Mouse (Mus musculus): Measurements from ENCODE around the gene Kalrn. TPM values are rescaled to one million over a fixed set of nuclear protein-coding genes. Genes with fewer than 3 reads are reported as not detected.

Gene Kalrn
- polyA plus RNA-seq, 1 experiment from 2014 or later: 30.0 TPM

GRCm38 (mm10) chr16:34359206-34359605 lies 214.1 kb downstream of the Kalrn start:
- no peak overlapping the region for H3K9ac ChIP-seq
- H3K9me3 ChIP-seq: no peaks in the 10 kb centered on the region
- no peaks in the 10 kb centered on the region for H3K27me3 ChIP-seq
- peaks cover 10% of the 10 kb centered on the region for H3K36me3 ChIP-seq (replicated peaks)
- H3K4me1 ChIP-seq: no peaks in the 10 kb centered on the region
- no peak overlapping the region for H3K4me3 ChIP-seq (replicated peaks)
- WGBS: 84% methylated on average over 4 of the region's 4 CpGs
- H3K4me2 ChIP-seq: no peak overlapping the region
- no peak overlapping the region for H3K27ac ChIP-seq
- no peak for ATAC-seq (ENCODE audit: low FRiP score)

- ATAC-seq (ENCODE audit: low FRiP score): no peak
- WGBS: 84% methylated on average over 3 of the region's 3 CpGs
- no peak overlapping the region for H3K4me2 ChIP-seq
- H3K4me1 ChIP-seq: 0 out of 2 replicates have a peak, but pooled peaks cover 6% of the 10 kb centered on the region
- no peaks in the 10 kb centered on the region for H3K9me3 ChIP-seq
- no peak overlapping the region for H3K4me3 ChIP-seq (replicated peaks)
- no peak overlapping the region for H3K27ac ChIP-seq
- no peak overlapping the region for H3K9ac ChIP-seq
- no peaks in the 10 kb centered on the region for H3K27me3 ChIP-seq
- H3K36me3 ChIP-seq (replicated peaks): peaks cover 10% of the 10 kb centered on the region
Measured at GRCm38 (mm10) chr16:34355547-34355946, 217.8 kb downstream of the Kalrn start.

- Histone ChIP-seq H3K36me3 (replicated peaks) (peaks cover 13% of the 10 kb centered on the region; the same call in 1 of the 2 replicates), H3K4me1 (0 out of 2 replicates have a peak, but pooled peaks cover 6% of the 10 kb centered on the region), H3K4me3 (replicated peaks) (no peak overlapping the region), H3K9me3 (no peaks in the 10 kb centered on the region), H3K4me2 (no peak overlapping the region), H3K27ac (no peak overlapping the region), H3K27me3 (no peaks in the 10 kb centered on the region), H3K9ac (no peak overlapping the region)
- ATAC-seq (ENCODE audit: low FRiP score): no peak
- WGBS: 88% methylated on average over 3 of the region's 3 CpGs
Measured at GRCm38 (mm10) chr16:34354042-34354441, 219.3 kb downstream of the Kalrn start.

GRCm38 (mm10) chr16:34352747-34353146 lies 220.6 kb downstream of the Kalrn start:
- Histone ChIP-seq H3K9me3 (no peaks in the 10 kb centered on the region), H3K4me2 (no peak overlapping the region), H3K36me3 (replicated peaks) (peaks cover 13% of the 10 kb centered on the region; the same call in 1 of the 2 replicates), H3K27me3 (no peaks in the 10 kb centered on the region), H3K4me3 (replicated peaks) (no peak overlapping the region), H3K27ac (no peak overlapping the region), H3K9ac (no peak overlapping the region), H3K4me1 (peaks cover 6% of the 10 kb centered on the region; the same call in 1 of the 2 replicates)
- ATAC-seq (ENCODE audit: low FRiP score): no peak
- 64% methylated on average over 6 of the region's 6 CpGs for WGBS

- 89% methylated on average over 7 of the region's 7 CpGs for WGBS
- H3K4me1 ChIP-seq: peaks cover 6% of the 10 kb centered on the region; the same call in 1 of the 2 replicates
- no peaks in the 10 kb centered on the region for H3K27me3 ChIP-seq
Measured at GRCm38 (mm10) chr16:34351575-34352150, 221.7 kb downstream of the Kalrn start.

GRCm38 (mm10) chr16:34347574-34347973 lies 225.8 kb downstream of the Kalrn start:
- no peak overlapping the region for H3K9ac ChIP-seq
- no peak overlapping the region for H3K4me3 ChIP-seq (replicated peaks)
- no peaks in the 10 kb centered on the region for H3K27me3 ChIP-seq
- WGBS: 71% methylated on average over 10 of the region's 10 CpGs
- H3K27ac ChIP-seq: no peak overlapping the region
- no peak overlapping the region for H3K4me2 ChIP-seq
- H3K9me3 ChIP-seq: no peaks in the 10 kb centered on the region
- H3K4me1 ChIP-seq: peaks cover 5% of the 10 kb centered on the region
- H3K36me3 ChIP-seq (replicated peaks): 0 out of 2 replicates have a peak, but pooled peaks cover 3% of the 10 kb centered on the region
- no peak for ATAC-seq (ENCODE audit: low FRiP score)

More at GRCm38 (mm10) chr16:34351575-34352150, 221.7 kb downstream of the Kalrn start:
- no peak overlapping the region for H3K27ac ChIP-seq
- H3K9ac ChIP-seq: no peak overlapping the region
- no peak overlapping the region for H3K4me3 ChIP-seq (replicated peaks)
- H3K36me3 ChIP-seq (replicated peaks): peaks cover 5% of the 10 kb centered on the region; the same call in 1 of the 2 replicates
- no peak overlapping the region for H3K4me2 ChIP-seq
- ATAC-seq (ENCODE audit: low FRiP score): no peak
- no peaks in the 10 kb centered on the region for H3K9me3 ChIP-seq

- Histone ChIP-seq H3K4me1 (peaks cover 8% of the 10 kb centered on the region), H3K4me3 (replicated peaks) (no peak overlapping the region), H3K36me3 (replicated peaks) (0 out of 2 replicates have a peak, but pooled peaks cover 3% of the 10 kb centered on the region), H3K27me3 (no peaks in the 10 kb centered on the region), H3K4me2 (no peak overlapping the region), H3K9me3 (no peaks in the 10 kb centered on the region), H3K9ac (no peak overlapping the region), H3K27ac (no peak overlapping the region)
- 93% methylated on average over 8 of the region's 8 CpGs for WGBS
- ATAC-seq (ENCODE audit: low FRiP score): no peak
Measured at GRCm38 (mm10) chr16:34344895-34345876, 228.1 kb downstream of the Kalrn start.

GRCm38 (mm10) chr16:34343968-34344367 lies 229.4 kb downstream of the Kalrn start:
- Histone ChIP-seq H3K9ac (no peak overlapping the region), H3K4me3 (replicated peaks) (no peak overlapping the region), H3K4me2 (no peak overlapping the region), H3K4me1 (peaks cover 9% of the 10 kb centered on the region), H3K27me3 (no peaks in the 10 kb centered on the region), H3K36me3 (replicated peaks) (no peaks in the 10 kb centered on the region), H3K27ac (no peak overlapping the region), H3K9me3 (no peaks in the 10 kb centered on the region)
- WGBS: 63% methylated on average over 1 of the region's 1 CpGs
- no peak for ATAC-seq (ENCODE audit: low FRiP score)

GRCm38 (mm10) chr16:34343161-34343560 lies 230.2 kb downstream of the Kalrn start:
- Histone ChIP-seq H3K9me3 (no peaks in the 10 kb centered on the region), H3K4me1 (peaks cover 14% of the 10 kb centered on the region), H3K4me3 (replicated peaks) (no peak overlapping the region), H3K36me3 (replicated peaks) (0 out of 2 replicates have a peak, but pooled peaks cover 3% of the 10 kb centered on the region), H3K4me2 (no peak overlapping the region), H3K9ac (no peak overlapping the region), H3K27ac (no peak overlapping the region), H3K27me3 (no peaks in the 10 kb centered on the region)
- WGBS: 89% methylated on average over 4 of the region's 4 CpGs
- ATAC-seq (ENCODE audit: low FRiP score): no peak

- WGBS: 72% methylated on average over 7 of the region's 7 CpGs
- no peak for ATAC-seq (ENCODE audit: low FRiP score)
Measured at GRCm38 (mm10) chr16:34342369-34343160, 230.8 kb downstream of the Kalrn start.

GRCm38 (mm10) chr16:34334919-34335318 lies 238.4 kb downstream of the Kalrn start:
- peaks cover 43% of the 10 kb centered on the region for H3K4me1 ChIP-seq
- H3K27ac ChIP-seq: no peak overlapping the region

More at GRCm38 (mm10) chr16:34342369-34343160, 230.8 kb downstream of the Kalrn start:
- Histone ChIP-seq H3K27ac (0 out of 2 replicates have a peak overlapping the region, but pooled peaks have one; percentile 46), H3K27me3 (no peaks in the 10 kb centered on the region), H3K4me1 (peaks cover 14% of the 10 kb centered on the region), H3K4me3 (replicated peaks) (no peak overlapping the region), H3K4me2 (no peak overlapping the region), H3K9me3 (no peaks in the 10 kb centered on the region), H3K36me3 (replicated peaks) (0 out of 2 replicates have a peak, but pooled peaks cover 3% of the 10 kb centered on the region), H3K9ac (no peak overlapping the region)

More at GRCm38 (mm10) chr16:34334919-34335318, 238.4 kb downstream of the Kalrn start:
- H3K9me3 ChIP-seq: no peaks in the 10 kb centered on the region
- no peak overlapping the region for H3K4me2 ChIP-seq
- H3K4me3 ChIP-seq (replicated peaks): no peak overlapping the region
- H3K27me3 ChIP-seq: no peaks in the 10 kb centered on the region
- H3K9ac ChIP-seq: no peak overlapping the region
- peaks cover 11% of the 10 kb centered on the region; the same call in 1 of the 2 replicates for H3K36me3 ChIP-seq (replicated peaks)
- peak; percentile 27; the same call in 1 of the 2 replicates for ATAC-seq (ENCODE audit: low FRiP score)
- 56% methylated on average over 4 of the region's 4 CpGs for WGBS
